Mouse (Mus musculus) C2C12 (cell line): ENCODE data around the gene Rhbdl1.

Experiments used
- CEBPB ChIP-seq: IDR thresholded peaks from one replicate; pipeline ENCODE4 v1.6.1; 2011; ENCODE audit warnings: low read depth, mild to moderate bottlenecking, control low read depth, moderate library complexity
- CTCF ChIP-seq: IDR thresholded peaks from one replicate; pipeline ENCODE4 v1.5.1; 2011; ENCODE audit not compliant: control insufficient read depth, insufficient read depth, insufficient read length
- MAX ChIP-seq: IDR thresholded peaks from one replicate; pipeline ENCODE4 v1.6.1; 2011; ENCODE audit warnings: mild to moderate bottlenecking, control low read depth
- MYOD1 ChIP-seq: IDR thresholded peaks from one replicate; pipeline ENCODE4 v1.6.1; 2011; ENCODE audit warnings: low read depth; ENCODE audit not compliant: control insufficient read depth, insufficient read length
- MYOG ChIP-seq: IDR thresholded peaks from one replicate; pipeline ENCODE4 v1.6.1; 2011; ENCODE audit not compliant: control insufficient read depth, insufficient read length; ENCODE audit errors: extremely low read depth

DNA sequence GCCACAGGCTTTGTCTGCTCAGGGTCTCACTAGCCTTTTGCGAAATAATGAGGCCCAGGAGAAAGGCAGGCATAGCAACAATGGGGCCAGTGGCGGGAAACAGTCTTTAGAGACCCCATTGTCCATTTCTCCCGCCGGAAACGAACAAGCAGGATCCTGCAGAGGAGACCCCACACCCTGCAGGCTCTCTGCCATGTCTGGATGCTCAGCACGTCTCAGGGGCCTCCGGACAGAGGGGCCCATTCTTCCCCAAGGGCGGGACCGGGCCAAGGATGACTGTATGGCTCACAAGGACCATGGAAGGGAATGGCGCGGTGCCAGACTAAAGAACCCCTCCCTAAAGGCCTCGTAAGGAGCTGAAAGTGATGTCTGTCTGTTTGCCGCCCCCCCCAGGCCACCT, 42.9 kb downstream of the Rhbdl1 start:
- TF ChIP-seq CTCF: no peak
- no peak for TF ChIP-seq MAX
- no peak for TF ChIP-seq MYOG
- TF ChIP-seq CEBPB: no peak
- TF ChIP-seq MYOD1: no peak
